Mouse (Mus musculus) heart, postnatal 0 days (tissue): ENCODE measurements around the gene Adam22. TPM values are rescaled to one million over a fixed set of nuclear protein-coding genes. Genes with fewer than 3 reads are reported as not detected.
A peak's percentile ranks its signal among the peaks of the same experiment; 100 is the strongest.

Source experiments
- ATAC-seq: fragments of 200-750 bp; cut with Nextera tagmentation; 2 replicates; pipeline ENCODE4 v1.8.0; 2017; ENCODE audit warnings: low read depth, moderate number of reproducible peaks, moderate library complexity; ENCODE audit not compliant: insufficient read depth
- DNase-seq: peaks from one replicate; pipeline ENCODE4 v3.0.0-alpha.2; 2016; ENCODE audit warnings: low spot score
- H3K27ac ChIP-seq: fragments of 300-500 bp; sonication (generic); 2 replicates; pipeline ENCODE4 v1.5.1; 2014; ENCODE audit warnings: low read depth, mild to moderate bottlenecking
- H3K27me3 ChIP-seq: fragments of 300-500 bp; sonication (generic); 2 replicates; pipeline ENCODE4 v1.6.1; 2014; ENCODE audit warnings: low read length, mixed read lengths; ENCODE audit not compliant: control insufficient read depth, insufficient read depth
- H3K36me3 ChIP-seq: fragments of 300-500 bp; sonication (generic); replicated peaks from 2 replicates; pipeline ENCODE4 v1.6.1; 2014; ENCODE audit warnings: low read length, mixed read lengths; ENCODE audit not compliant: control insufficient read depth, insufficient read depth
- H3K4me1 ChIP-seq: fragments of 300-500 bp; sonication (generic); 2 replicates; pipeline ENCODE4 v1.6.1; 2014; ENCODE audit warnings: antibody characterized with exemption; ENCODE audit not compliant: control insufficient read depth, insufficient read depth
- H3K4me2 ChIP-seq: fragments of 300-500 bp; sonication (generic); 2 replicates; pipeline ENCODE4 v1.6.1; 2014; ENCODE audit warnings: low read depth, mild to moderate bottlenecking, low read length, moderate library complexity
- H3K4me3 ChIP-seq: fragments of 300-500 bp; sonication (generic); 2 replicates; pipeline ENCODE4 v1.5.1; 2014; ENCODE audit warnings: low read depth, low read length
- H3K9ac ChIP-seq: fragments of 300-500 bp; sonication (generic); replicated peaks from 2 replicates; pipeline ENCODE4 v1.6.1; 2014; ENCODE audit warnings: low read depth, low read length, mixed read lengths
- H3K9me3 ChIP-seq: fragments of 300-500 bp; sonication (generic); replicated peaks from 2 replicates; pipeline ENCODE4 v1.6.1; 2016; ENCODE audit warnings: low read length; ENCODE audit not compliant: control insufficient read depth
- CTCF ChIP-seq: IDR thresholded peaks from 2 replicates; pipeline ENCODE4 v1.5.1; 2016; ENCODE audit warnings: antibody characterized with exemption, control low read depth, low read depth
- EP300 ChIP-seq: IDR thresholded peaks from 2 replicates; pipeline ENCODE4 v1.6.1; 2016; ENCODE audit warnings: antibody characterized with exemption, low read depth
- WGBS: fragments of 180-500 bp; shearing (Covaris S2); extraction: QIAGEN DNeasy Blood & Tissue Kit; methylation state at CpG from one replicate; pipeline ENCODE4 v1.1.7; 2014; 5-methylcytosine and 5-hydroxymethylcytosine counted together
- polyA plus RNA-seq: library from polyadenylated mRNA; unstranded; fragments of >200 nt; fragmentation: Nextera tagmentation; extraction: Ambion mirVana; gene quantifications from 2 replicates; pipeline ENCODE4 v1.2.1, GENCODE M21; 2015
- total RNA-seq: library from RNA; depleted of rRNA; stranded (reverse); fragments of >200 nt; gene quantifications from 2 replicates; pipeline ENCODE4 v1.2.3, GENCODE M21; 2014; ENCODE audit warnings: low replicate concordance

Gene Adam22
- total and polyA plus RNA-seq, 2 experiments from 2014 or later: 8.0 to 13.8 TPM

GRCm38 (mm10) chr5:8243064-8243615 is 124.8 kb downstream of the Adam22 start:
- DNase-seq (peak; percentile 16), ATAC-seq (peak; percentile 75)
- H3K27me3 ChIP-seq: no peaks in the 10 kb centered on the region
- H3K9ac ChIP-seq: no peak overlapping the region
- H3K27ac ChIP-seq: no peak overlapping the region
- no peaks in the 10 kb centered on the region for H3K9me3 ChIP-seq
- TF ChIP-seq CTCF (peak; percentile 42), EP300 (no peak)
- no peak overlapping the region for H3K4me2 ChIP-seq
- H3K36me3 ChIP-seq: no peaks in the 10 kb centered on the region
- 53% methylated on average over 4 of the region's 4 CpGs for WGBS
- H3K4me3 ChIP-seq: no peak overlapping the region
- no peaks in the 10 kb centered on the region for H3K4me1 ChIP-seq

DNA sequence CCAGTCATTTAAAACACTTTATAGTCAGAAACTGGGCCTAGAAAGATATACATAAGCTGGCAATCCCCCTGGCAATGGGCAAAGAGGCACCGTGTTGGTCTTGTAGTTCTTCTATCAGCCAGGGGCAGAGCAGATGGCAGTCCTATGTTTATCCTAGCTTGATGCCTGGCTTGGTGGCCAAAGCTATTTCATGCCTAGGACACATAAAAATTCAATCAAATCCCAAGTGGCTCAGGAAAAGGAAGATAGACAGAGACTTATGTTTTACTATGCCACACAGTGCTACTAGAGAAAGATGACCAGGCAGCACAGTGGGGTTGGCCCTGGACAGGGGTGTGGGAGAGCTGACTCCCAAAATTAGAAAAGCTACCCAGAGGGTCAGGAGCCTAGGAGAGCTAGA is 125.3 kb downstream of the Adam22 start:
- H3K9ac ChIP-seq: no peak overlapping the region
- ATAC-seq (no peak), DNase-seq (no peak)
- H3K27me3 ChIP-seq: no peaks in the 10 kb centered on the region
- H3K4me3 ChIP-seq: no peak overlapping the region
- H3K9me3 ChIP-seq: no peaks in the 10 kb centered on the region
- TF ChIP-seq EP300: no peak
- TF ChIP-seq CTCF: no peak
- WGBS: 86% methylated on average over 1 of the region's 1 CpGs
- H3K27ac ChIP-seq: no peak overlapping the region
- H3K4me1 ChIP-seq: no peaks in the 10 kb centered on the region
- H3K36me3 ChIP-seq: no peaks in the 10 kb centered on the region
- no peak overlapping the region for H3K4me2 ChIP-seq

GRCm38 (mm10) chr5:8227073-8227472 is 140.9 kb downstream of the Adam22 start:
- H3K36me3 ChIP-seq: no peaks in the 10 kb centered on the region
- WGBS: 66% methylated on average over 1 of the region's 1 CpGs
- TF ChIP-seq EP300 (no peak), CTCF (no peak)
- H3K9me3 ChIP-seq: no peaks in the 10 kb centered on the region
- H3K9ac ChIP-seq: no peak overlapping the region
- no peaks in the 10 kb centered on the region for H3K27me3 ChIP-seq
- ATAC-seq: no peak
- no peak overlapping the region for H3K27ac ChIP-seq
- H3K4me3 ChIP-seq: no peak overlapping the region
- H3K4me1 ChIP-seq: no peaks in the 10 kb centered on the region; the same call in 1 of the 2 replicates
- DNase-seq: no peak
- H3K4me2 ChIP-seq: no peak overlapping the region

DNA sequence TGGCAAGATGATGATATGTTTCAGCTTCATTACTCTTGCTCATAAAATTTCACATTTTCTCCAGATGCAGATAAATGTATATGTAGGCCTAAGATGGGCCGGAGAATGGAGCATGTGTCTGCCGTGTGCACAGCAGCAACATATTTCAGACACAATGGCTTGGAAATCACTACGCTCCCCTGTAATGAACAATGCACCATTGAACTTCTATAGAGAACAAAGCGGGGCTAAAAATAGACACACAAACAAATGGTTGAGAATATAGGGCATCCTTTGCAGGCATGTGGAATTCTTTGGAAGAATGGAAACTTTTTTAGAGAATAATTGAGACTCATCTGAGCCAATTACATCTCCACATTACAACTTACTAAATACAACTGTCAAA is 143.6 kb downstream of the Adam22 start:
- no peak overlapping the region for H3K4me2 ChIP-seq
- ATAC-seq (no peak), DNase-seq (no peak)
- H3K27me3 ChIP-seq: no peaks in the 10 kb centered on the region
- no peaks in the 10 kb centered on the region for H3K36me3 ChIP-seq
- TF ChIP-seq CTCF (no peak), EP300 (no peak)
- no peak overlapping the region for H3K4me3 ChIP-seq
- 40% methylated on average over 4 of the region's 4 CpGs for WGBS
- H3K27ac ChIP-seq: no peak overlapping the region
- H3K9me3 ChIP-seq: no peaks in the 10 kb centered on the region
- H3K4me1 ChIP-seq: peaks cover 5% of the 10 kb centered on the region; the same call in 1 of the 2 replicates
- no peak overlapping the region for H3K9ac ChIP-seq

DNA sequence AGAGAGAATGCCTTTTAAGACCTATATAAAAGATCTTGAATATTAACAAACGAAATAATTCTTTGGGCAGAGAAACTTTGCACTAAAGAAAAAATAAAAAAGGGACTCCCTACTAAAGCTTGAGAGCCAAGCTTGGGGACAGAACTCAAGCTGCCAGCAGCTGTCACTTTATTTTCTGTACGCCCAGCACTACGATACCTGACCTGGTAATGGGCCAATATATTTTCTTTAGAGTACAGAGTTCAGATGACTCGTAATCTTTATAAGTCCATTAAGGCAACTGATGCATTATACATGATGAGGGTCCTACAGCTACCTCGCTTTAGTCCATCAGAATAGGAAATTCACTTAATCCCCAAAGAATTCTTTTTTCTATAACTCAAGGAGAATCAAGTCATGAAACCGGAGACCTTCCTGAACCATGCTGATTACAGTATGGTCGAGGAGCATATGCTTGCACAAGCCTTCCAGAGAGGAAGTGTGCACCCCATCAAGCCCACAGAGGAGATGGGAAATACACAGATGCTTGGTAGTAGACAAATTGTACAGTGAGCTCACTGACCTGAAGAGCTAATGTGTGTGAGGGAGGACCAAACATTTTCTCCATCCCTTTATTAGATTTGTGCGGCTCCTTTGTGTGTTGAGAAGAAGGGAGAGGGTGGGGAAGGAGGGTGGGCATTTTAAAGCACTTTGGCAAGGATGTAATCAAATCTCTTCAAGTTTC is 144.2 kb downstream of the Adam22 start:
- no peaks in the 10 kb centered on the region for H3K27me3 ChIP-seq
- no peaks in the 10 kb centered on the region for H3K36me3 ChIP-seq
- no peak overlapping the region for H3K4me2 ChIP-seq
- no peak overlapping the region for H3K27ac ChIP-seq
- peaks cover 5% of the 10 kb centered on the region; the same call in 1 of the 2 replicates for H3K4me1 ChIP-seq
- H3K9me3 ChIP-seq: no peaks in the 10 kb centered on the region
- no peak overlapping the region for H3K9ac ChIP-seq
- no peak overlapping the region for H3K4me3 ChIP-seq
- DNase-seq (no peak), ATAC-seq (no peak)
- 83% methylated on average over 8 of the region's 8 CpGs for WGBS
- TF ChIP-seq CTCF (no peak), EP300 (no peak)
